Mouse (Mus musculus): ENCODE results near the gene Med25. TPM values are rescaled to one million over a fixed set of nuclear protein-coding genes. Genes with fewer than 3 reads are reported as not detected.
"Not testable (repeated sequence)": the region's sequence is repeated elsewhere in the genome, so short reads cannot be mapped to it uniquely, and the experiment has no call there.

Gene Med25
- total RNA-seq, 2 experiments from 2014 or later, result 44.7 to 53.5 TPM

DNA sequence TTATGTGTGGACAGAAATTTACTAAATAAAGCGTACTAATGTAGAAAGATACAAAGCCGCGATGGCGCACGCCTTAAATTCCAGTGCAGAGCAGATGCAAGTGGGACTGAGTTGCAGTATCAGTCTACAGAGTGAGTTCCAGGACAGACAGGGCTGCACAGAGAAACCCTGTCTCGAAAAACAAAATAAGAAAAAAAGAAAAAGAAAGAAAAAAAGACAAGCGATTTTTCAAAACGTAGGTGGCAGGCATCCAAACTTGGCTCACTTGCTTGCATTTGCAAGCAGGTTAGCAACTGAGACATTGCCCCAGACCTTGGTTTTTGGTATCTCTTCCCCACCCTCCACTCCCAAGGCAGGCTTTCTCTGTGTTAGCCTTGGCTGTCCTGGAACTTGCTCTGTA lies 685 bp upstream of the Med25 start:
- no peak for DNase-seq

DNA sequence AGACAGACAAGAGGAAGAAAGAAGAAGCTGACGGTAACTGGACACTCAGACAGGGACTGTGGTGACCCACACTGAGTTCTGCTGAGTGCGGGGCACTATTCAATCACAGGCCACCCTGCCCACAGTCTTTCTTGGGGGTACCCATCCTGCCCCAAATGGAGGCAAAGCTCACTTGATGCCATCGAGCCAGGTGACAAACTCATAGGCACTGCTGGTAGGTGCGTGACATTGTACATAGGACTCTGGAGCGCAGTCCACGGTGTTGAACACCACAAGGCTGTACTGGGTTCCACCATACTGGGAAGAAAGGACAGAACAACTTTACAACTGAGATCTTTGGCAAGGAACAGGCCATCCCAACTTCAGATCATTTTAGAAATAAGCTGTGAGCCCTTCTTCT lies 901 bp downstream of the Med25 start:
- DNase-seq, result no peak

DNA sequence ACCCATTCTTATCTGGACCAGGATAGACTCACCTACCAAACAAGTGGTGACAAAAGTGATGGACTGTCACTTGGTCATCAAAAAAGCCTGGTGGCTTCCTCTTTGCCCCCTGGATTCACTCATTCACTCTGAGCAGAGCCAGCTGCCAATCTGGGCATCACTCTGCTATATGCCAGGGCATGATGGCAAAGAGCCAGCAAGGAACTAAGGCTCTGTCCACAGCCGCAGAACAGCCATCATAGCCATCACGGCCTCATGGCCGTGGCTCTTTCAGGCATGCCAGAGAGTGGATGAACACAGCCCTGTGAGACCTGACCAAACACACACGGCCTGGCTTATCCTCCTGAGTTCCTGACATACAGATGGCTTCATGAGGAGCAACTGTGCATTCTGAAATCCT lies 1.8 kb downstream of the Med25 start:
- no peak for DNase-seq

- DNase-seq, result no peak
These were observed 2.3 kb downstream of the Med25 start for GRCm38 (mm10) chr7:44890180-44890579.

- no peak for DNase-seq
These were observed 4.0 kb downstream of the Med25 start for GRCm38 (mm10) chr7:44888256-44889105.

- DNase-seq, result no peak
These were observed 5.5 kb downstream of the Med25 start for GRCm38 (mm10) chr7:44886964-44887363.

GRCm38 (mm10) chr7:44884637-44885036 lies 7.9 kb downstream of the Med25 start:
- DNase-seq, result no peak

DNA sequence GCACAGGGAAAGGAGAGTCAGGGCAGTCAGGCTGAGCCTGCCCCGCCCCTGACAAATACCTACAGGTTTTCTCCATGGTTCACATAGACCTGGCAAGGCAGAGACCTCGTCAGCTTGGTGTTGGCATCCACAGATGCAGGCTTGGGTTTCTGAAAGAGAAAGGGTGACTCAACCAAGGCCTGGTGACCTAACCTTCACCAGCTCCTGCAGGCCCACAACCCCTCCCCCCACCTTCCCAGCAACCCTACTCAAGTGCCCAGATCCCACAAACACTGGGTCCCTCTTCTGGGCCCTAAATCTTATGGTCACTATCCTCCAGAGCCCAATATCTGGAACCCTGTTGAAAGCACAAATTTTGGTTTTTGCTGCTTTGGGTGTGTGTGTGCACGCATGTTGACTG lies 9.5 kb downstream of the Med25 start:
- no peak for DNase-seq

- DNase-seq, result no peak
These were observed 14.7 kb downstream of the Med25 start for GRCm38 (mm10) chr7:44877833-44878232.

- not testable (repeated sequence) for DNase-seq
These were observed 20.7 kb downstream of the Med25 start for GRCm38 (mm10) chr7:44871774-44872173.

- DNase-seq, result no peak
These were observed 21.3 kb downstream of the Med25 start for GRCm38 (mm10) chr7:44871181-44871580.

GRCm38 (mm10) chr7:44870614-44871013 lies 21.9 kb downstream of the Med25 start:
- DNase-seq, result no peak

DNA sequence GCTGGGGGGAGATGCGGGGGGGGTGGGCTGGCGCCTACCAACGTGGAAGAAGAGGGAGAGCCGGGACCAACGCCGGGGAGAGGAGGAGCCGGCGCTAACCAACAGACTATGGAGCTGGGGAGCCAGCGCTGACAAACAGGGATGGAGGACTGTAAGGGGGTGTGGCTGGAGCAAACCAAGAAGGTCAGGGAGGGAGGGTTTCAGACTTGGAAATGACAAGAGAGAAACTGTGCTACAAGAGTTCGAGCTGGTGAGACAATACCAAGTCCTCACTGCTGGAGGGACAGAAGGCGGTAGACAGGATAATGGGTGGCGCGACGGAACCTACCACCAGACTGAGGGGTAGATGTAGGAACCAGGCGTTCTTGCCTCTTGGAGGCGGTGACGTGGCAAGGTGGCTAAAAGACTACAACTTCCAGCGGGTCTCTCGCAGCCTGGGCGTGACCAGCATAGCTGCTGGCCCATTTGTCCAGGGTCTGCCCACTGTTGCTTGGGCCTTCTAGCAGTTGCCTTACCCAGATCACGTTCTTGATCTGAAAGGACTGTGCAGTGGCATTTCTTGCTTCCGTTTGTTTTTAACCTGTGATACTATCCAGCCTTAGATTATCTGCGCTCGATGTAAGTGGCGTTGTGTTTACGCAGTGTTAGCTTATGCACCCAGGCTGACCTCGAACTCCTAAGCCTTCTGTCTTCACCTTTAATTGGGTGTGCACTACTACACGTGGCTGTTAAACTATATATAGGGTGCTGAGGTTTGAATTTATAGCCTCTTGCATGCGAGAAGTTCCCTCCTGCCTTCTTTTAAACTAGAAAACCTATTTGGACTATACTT lies 22.6 kb downstream of the Med25 start, which contains the start of gene Ptov1:
TSS of gene Ptov1 (minus strand) at position 92 of the 832 bp plus-strand sequence.
- peak; percentile 88 for DNase-seq

- DNase-seq, result peak; percentile 73
These were observed 23.4 kb downstream of the Med25 start for GRCm38 (mm10) chr7:44868919-44869696.

DNA sequence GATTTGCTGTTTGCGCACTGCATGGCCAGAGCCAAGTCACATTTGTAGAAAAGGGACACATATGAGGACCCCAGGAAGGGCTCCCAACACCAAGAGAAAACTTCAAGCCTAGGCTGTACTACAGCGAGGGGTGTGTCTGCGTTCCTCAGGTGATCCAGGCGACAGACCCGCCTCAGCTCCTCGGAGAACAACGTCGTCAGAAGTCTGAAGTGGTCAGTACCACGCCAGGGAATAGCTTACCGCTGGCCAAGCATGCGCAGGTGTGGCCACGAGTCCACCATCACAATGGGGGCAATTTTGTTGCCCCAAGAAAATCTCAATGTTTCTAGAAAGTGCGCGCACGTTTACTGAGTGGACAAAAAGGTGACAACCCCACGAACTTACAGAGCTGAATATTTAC lies 24.0 kb downstream of the Med25 start:
- no peak for DNase-seq

GRCm38 (mm10) chr7:44867802-44868201 lies 24.7 kb downstream of the Med25 start:
- no peak for DNase-seq

- DNase-seq, result no peak
These were observed 25.4 kb downstream of the Med25 start for GRCm38 (mm10) chr7:44867010-44867702.

- peak; percentile 57 for DNase-seq
These were observed 26.1 kb downstream of the Med25 start for GRCm38 (mm10) chr7:44866276-44867009.

GRCm38 (mm10) chr7:44864595-44865542 lies 27.6 kb downstream of the Med25 start:
- DNase-seq, result peak; percentile 44

DNA sequence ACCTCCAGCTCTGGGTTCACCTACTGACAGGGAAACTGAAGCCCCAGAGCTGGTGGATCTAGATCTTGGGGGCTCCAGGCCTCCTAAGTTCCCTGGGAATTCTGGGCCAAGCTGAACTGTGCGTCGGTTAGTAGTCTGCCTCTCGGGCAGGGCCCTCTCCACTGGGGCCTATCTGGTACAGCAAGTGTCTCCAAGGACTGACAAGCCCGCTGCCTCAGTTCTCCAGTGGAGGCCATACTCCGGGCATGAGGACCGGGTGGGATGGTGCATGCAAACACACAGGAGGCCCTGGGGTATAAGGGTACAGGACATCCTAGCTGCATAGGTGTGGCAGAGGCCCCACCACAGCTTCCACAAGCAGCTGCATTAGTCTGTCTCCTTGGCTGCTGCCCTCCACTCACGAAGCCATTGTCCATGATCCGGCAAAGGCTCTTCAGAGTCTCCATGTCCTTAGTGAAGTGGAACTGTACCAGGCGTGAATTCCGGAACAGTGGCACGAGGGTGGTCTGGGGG lies 28.5 kb downstream of the Med25 start:
- DNase-seq, result no peak
